18 mouse cellular contexts compared by ENCODE assay signal in genomic region chr16:90164942-90165341, GRCm38 (mm10).
"Had no signal": no experiment of that assay in that cellular context is flagged by ENCODE, and none has a peak within 500 bp of the region (broad histone marks: within the 10 kb centered on the region; RNA-seq: fewer than 3 reads in every experiment).

No protein-coding gene starts in this region.

- H3K36me3 ChIP-seq: limb, embryonic 12.5 days; limb, embryonic 15.5 days; liver, embryonic 13.5 days; midbrain, embryonic 10.5 days; midbrain, embryonic 13.5 days had no signal

- H3K9ac ChIP-seq: limb, embryonic 12.5 days; limb, embryonic 15.5 days; liver, embryonic 13.5 days; midbrain, embryonic 13.5 days had no signal

- H3K4me1 ChIP-seq: limb, embryonic 12.5 days; limb, embryonic 15.5 days; liver, embryonic 13.5 days had no signal

- ATAC-seq: midbrain, embryonic 16.5 days had no signal

- H3K4me3 ChIP-seq: limb, embryonic 12.5 days; limb, embryonic 15.5 days; liver, embryonic 13.5 days; midbrain, embryonic 10.5 days; midbrain, embryonic 13.5 days; myocyte had no signal

- H3K27me3 ChIP-seq: limb, embryonic 12.5 days; limb, embryonic 15.5 days; midbrain, embryonic 13.5 days had no signal

- DNase-seq: kidney, adult 2 months; kidney, postnatal 36 days; left cerebral cortex, postnatal 4 days; liver, embryonic 13.5 days; lung, adult 2 months; lung, postnatal 14 days; lung, postnatal 4 days; thymus, adult 2 months; thymus, postnatal 14 days; thymus, postnatal 4 days had no signal

- H3K9me3 ChIP-seq: limb, embryonic 15.5 days; liver, embryonic 13.5 days; midbrain, embryonic 10.5 days; midbrain, embryonic 13.5 days had no signal

- H3K27ac ChIP-seq: kidney, postnatal 0 days; limb, embryonic 12.5 days; limb, embryonic 15.5 days; liver, embryonic 13.5 days; midbrain, embryonic 13.5 days; stomach, postnatal 0 days had no signal
